Mouse (Mus musculus) small intestine, adult 2 months (tissue): ENCODE measurements around the gene Map2k5. TPM values are rescaled to one million over a fixed set of nuclear protein-coding genes. Genes with fewer than 3 reads are reported as not detected.

ENCODE experiments used
- H3K27ac ChIP-seq: fragments of 200-500 bp; 2 replicates; pipeline ENCODE4 v1.5.1; 2012; ENCODE audit warnings: low read depth, low read length, control low read depth, inconsistent platforms; ENCODE audit not compliant: insufficient read depth
- H3K27me3 ChIP-seq: fragments of 200-500 bp; 2 replicates; pipeline ENCODE4 v1.6.1; 2012; ENCODE audit warnings: mild to moderate bottlenecking, moderate library complexity, low read length, inconsistent platforms; ENCODE audit not compliant: control insufficient read depth, insufficient read depth
- H3K36me3 ChIP-seq: fragments of 200-500 bp; 2 replicates; pipeline ENCODE4 v1.6.1; 2012; ENCODE audit warnings: mild to moderate bottlenecking, low read length, control low read depth, inconsistent platforms; ENCODE audit not compliant: control insufficient read depth, insufficient read depth
- H3K4me1 ChIP-seq: fragments of 200-500 bp; 2 replicates; pipeline ENCODE4 v1.6.1; 2012; ENCODE audit warnings: low read length, inconsistent platforms, mixed read lengths; ENCODE audit not compliant: control insufficient read depth, insufficient read depth, insufficient read length
- H3K4me3 ChIP-seq: fragments of 200-500 bp; 2 replicates; pipeline ENCODE4 v1.5.1; 2012; ENCODE audit warnings: low read depth, mild to moderate bottlenecking, control low read depth, inconsistent platforms, low read length, moderate library complexity
- CTCF ChIP-seq: fragments of 200-500 bp; IDR thresholded peaks from 2 replicates; pipeline ENCODE4 v1.5.1; 2012; ENCODE audit warnings: low read depth, mild to moderate bottlenecking, control low read depth, inconsistent platforms, low read length, moderate library complexity, mixed read lengths; ENCODE audit not compliant: insufficient replicate concordance, insufficient read length; ENCODE audit errors: extremely low read depth
- POLR2A ChIP-seq: fragments of 200-500 bp; IDR thresholded peaks from 2 replicates; pipeline ENCODE4 v1.6.1; 2012; ENCODE audit warnings: low read depth, mild to moderate bottlenecking, control low read depth, inconsistent platforms, low read length, moderate library complexity
- WGBS: fragments of 180-500 bp; shearing (Covaris S2); methylation state at CpG from one replicate; pipeline ENCODE4 v1.1.7; 2018; 5-methylcytosine and 5-hydroxymethylcytosine counted together
- polyA plus RNA-seq: library from polyadenylated mRNA; depleted of rRNA; stranded (reverse); fragments of >200 nt; gene quantifications from 2 replicates; pipeline ENCODE4 v1.2.3, GENCODE M21; 2012

The Map2k5 gene
- polyA plus RNA-seq, 1 experiment = 26.7 TPM

DNA sequence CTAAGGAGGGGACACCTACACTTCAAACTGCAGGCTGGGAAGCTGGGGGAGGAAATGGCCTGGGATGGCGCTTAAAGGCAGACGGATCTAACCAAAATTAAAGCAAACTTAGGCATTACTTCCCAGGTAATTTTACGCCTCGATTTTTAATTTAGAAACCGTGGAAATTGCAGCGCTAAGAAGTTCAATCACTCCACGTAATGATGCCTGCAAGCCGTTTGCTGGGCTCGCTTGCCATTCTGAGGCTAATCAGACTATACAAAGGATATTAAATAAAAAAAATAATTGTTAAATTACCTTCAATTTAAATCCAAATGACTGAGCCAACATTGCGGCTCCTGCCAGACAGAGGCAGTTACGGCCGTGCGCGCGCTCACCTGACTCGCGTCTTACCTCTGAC lies 238.0 kb downstream of the Map2k5 start:
- no peak overlapping the region for H3K4me3 ChIP-seq
- 14% methylated on average over 17 of the region's 17 CpGs for WGBS

DNA sequence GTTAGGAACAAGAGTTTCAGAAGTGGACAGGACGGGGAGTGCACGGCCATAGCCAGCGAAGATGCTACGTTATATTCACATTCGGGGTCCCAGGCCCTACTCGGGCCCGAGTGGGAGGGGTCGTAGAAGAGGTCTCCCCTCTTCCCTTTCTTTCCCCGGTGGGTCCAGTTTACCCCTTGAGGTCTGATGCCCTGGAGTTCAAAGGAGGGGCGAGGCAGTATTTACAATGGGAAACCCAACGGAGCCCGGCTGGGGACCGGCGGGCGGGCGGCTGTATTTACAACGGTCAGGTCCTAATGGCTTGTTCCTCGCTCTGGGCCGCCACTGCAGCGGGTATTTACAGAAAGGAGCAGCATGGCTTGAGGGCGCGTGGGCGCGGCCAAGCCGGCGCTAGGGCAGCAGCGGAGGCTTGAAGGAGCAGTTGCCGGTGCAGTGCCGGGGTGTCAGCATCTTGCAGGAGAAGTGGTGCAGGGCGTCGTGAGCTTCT lies 239.2 kb downstream of the Map2k5 start:
- no peak for TF ChIP-seq POLR2A
- 3% methylated on average over 31 of the region's 31 CpGs for WGBS
- Histone ChIP-seq H3K4me3 (no peak overlapping the region; the same call in 1 of the 2 replicates), H3K4me1 (peaks cover 6% of the 10 kb centered on the region), H3K36me3 (no peaks in the 10 kb centered on the region), H3K27me3 (peaks cover 74% of the 10 kb centered on the region), H3K27ac (no peak overlapping the region)

More for the DNA sequence above, 238.0 kb downstream of the Map2k5 start:
- Histone ChIP-seq H3K36me3 (no peaks in the 10 kb centered on the region), H3K27me3 (peaks cover 82% of the 10 kb centered on the region), H3K27ac (no peak overlapping the region), H3K4me1 (peaks cover 7% of the 10 kb centered on the region)
- TF ChIP-seq CTCF (no peak), POLR2A (no peak)

- Histone ChIP-seq H3K4me3 (no peak overlapping the region), H3K27me3 (peaks cover 64% of the 10 kb centered on the region), H3K27ac (no peak overlapping the region), H3K36me3 (no peaks in the 10 kb centered on the region), H3K4me1 (peaks cover 6% of the 10 kb centered on the region)
- TF ChIP-seq POLR2A (no peak), CTCF (no peak)
- 14% methylated on average over 6 of the region's 6 CpGs for WGBS
These were observed 240.1 kb downstream of the Map2k5 start for GRCm38 (mm10) chr9:63137615-63137915.

- Histone ChIP-seq H3K4me3 (no peak overlapping the region), H3K4me1 (peaks cover 8% of the 10 kb centered on the region), H3K36me3 (no peaks in the 10 kb centered on the region), H3K27ac (no peak overlapping the region), H3K27me3 (peaks cover 59% of the 10 kb centered on the region)
- 13% methylated on average over 19 of the region's 19 CpGs for WGBS
- no peak for TF ChIP-seq POLR2A
- no peak for TF ChIP-seq CTCF
These were observed 240.7 kb downstream of the Map2k5 start for GRCm38 (mm10) chr9:63136756-63137614.

GRCm38 (mm10) chr9:63136241-63136640 lies 241.5 kb downstream of the Map2k5 start:
- 11% methylated on average over 8 of the region's 8 CpGs for WGBS
- Histone ChIP-seq H3K4me3 (no peak overlapping the region), H3K27ac (no peak overlapping the region), H3K4me1 (peaks cover 9% of the 10 kb centered on the region), H3K36me3 (no peaks in the 10 kb centered on the region), H3K27me3 (peaks cover 51% of the 10 kb centered on the region)
- TF ChIP-seq POLR2A (no peak), CTCF (no peak)

DNA sequence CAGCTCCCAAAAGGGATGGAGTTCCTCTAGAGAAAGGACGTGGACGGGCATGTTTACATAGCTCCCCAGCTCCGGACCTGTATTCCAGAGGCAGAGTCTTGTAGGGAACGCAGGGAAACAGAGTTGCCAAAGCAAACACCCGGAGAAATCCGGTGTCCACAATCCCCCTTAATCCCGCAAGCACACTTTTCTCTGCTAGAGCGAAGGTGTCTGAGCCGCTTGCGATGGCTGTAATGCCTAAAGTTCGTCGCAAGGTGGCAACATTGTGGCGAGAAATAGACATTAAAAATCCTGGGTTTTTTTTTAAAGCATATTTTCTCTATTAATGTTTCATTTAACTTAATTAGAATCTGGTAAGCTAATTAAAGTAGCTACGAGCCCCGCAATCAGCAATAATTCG lies 241.9 kb downstream of the Map2k5 start:
- Histone ChIP-seq H3K4me1 (peaks cover 9% of the 10 kb centered on the region), H3K27me3 (peaks cover 47% of the 10 kb centered on the region), H3K36me3 (no peaks in the 10 kb centered on the region), H3K4me3 (peak overlapping the region; percentile 46), H3K27ac (no peak overlapping the region)
- WGBS = under 1% methylated on average over 16 of the region's 16 CpGs
- TF ChIP-seq POLR2A (no peak), CTCF (peak; percentile 69; the same call in 1 of the 2 replicates)

DNA sequence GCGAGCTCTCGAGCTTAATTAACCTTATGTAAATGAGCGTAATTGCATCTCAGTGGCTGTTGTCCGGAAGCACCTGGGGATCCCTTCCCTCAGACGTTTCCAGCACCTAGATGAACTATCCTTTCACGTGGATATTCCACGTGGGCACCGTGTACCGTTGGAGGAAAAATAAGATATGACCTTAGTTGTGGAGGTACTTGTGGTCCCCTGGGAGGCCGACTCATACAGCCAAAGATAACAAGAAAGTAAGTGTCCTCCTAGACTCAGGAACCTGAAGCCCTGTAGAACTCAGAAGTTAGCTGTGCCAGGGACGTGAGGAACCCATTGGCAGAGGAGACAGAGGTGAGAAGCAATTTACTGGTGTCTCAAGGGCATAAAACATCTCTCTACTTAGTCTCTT lies 242.3 kb downstream of the Map2k5 start:
- TF ChIP-seq POLR2A (no peak), CTCF (no peak)
- H3K4me1 ChIP-seq = peaks cover 9% of the 10 kb centered on the region
- peak overlapping the region; percentile 46; the same call in 1 of the 2 replicates for H3K4me3 ChIP-seq
- 5% methylated on average over 11 of the region's 11 CpGs for WGBS
- H3K27ac ChIP-seq = no peak overlapping the region
- H3K36me3 ChIP-seq = no peaks in the 10 kb centered on the region
- H3K27me3 ChIP-seq = peaks cover 44% of the 10 kb centered on the region

DNA sequence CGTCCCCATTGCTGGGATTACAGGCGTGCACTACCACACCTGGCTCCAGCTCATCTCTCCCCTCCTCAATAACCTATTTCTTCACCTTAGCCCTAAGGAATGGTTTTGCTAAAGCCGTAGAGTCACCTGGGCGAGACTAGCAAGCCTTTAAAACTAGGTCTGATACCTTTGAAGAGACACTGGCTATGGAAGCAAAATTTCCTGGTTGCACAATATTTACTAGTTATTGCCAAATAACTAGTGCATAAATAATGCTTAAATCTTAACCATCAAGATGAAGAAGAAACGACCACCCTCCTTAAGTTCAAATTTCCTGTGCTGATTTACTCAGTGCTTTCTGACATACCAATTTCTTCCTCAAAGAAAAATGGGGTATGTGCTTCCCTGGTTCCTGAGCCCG lies 244.0 kb downstream of the Map2k5 start:
- no peak for TF ChIP-seq CTCF
- no peak for TF ChIP-seq POLR2A
- Histone ChIP-seq H3K27me3 (peaks cover 27% of the 10 kb centered on the region), H3K4me1 (peaks cover 6% of the 10 kb centered on the region), H3K4me3 (peak overlapping the region; percentile 40), H3K36me3 (no peaks in the 10 kb centered on the region), H3K27ac (no peak overlapping the region)
- 7% methylated on average over 6 of the region's 6 CpGs for WGBS
